Mouse (Mus musculus) G1E (cell line): ENCODE measurements at regions not wholly inside any gene's neighbourhood (a gene's known extent, or its start where the extent isn't known, plus 50 kb on each side); places are given as distances from the start of the nearest gene placed in this dataset.

ENCODE experiments used
- CTCF ChIP-seq: IDR thresholded peaks from 2 replicates; pipeline ENCODE4 v1.5.1; 2012; ENCODE audit warnings: low read depth, low read length, inconsistent platforms, mixed read lengths
- GATA1 ChIP-seq: IDR thresholded peaks from 2 replicates; pipeline ENCODE4 v1.6.1; 2012; ENCODE audit warnings: borderline replicate concordance, low read length, inconsistent platforms, mixed read lengths
- GATA2 ChIP-seq: IDR thresholded peaks from 2 replicates; pipeline ENCODE4 v1.6.1; 2012; ENCODE audit warnings: low read depth, low read length, inconsistent platforms, borderline replicate concordance
- POLR2AphosphoS5 ChIP-seq: IDR thresholded peaks from 2 replicates; pipeline ENCODE4 v1.6.1; 2012; ENCODE audit warnings: low read depth, low read length, inconsistent platforms; ENCODE audit not compliant: insufficient replicate concordance

DNA sequence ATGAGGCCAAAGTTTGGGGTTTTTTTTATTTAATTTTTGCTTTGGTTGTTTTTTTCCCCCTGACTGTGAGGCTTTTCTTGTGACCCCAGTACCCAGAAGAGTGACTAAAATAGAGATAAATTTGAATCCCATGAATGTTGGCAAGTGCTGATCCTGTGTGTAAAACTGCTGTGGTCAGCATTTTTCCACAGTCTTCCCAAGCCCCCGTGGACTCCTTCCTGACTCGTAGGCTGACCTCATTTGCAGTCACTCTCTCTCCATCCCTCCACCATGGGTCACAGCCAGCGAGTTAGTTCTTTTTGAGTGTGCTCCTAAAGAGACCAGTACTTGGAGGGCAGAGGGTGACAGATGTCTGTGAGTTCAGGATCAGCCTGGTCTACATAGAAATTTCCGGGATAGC is 72.5 kb upstream of the Gadd45a start:
- no peak for TF ChIP-seq CTCF
- TF ChIP-seq GATA2: no peak
- no peak for TF ChIP-seq GATA1
- TF ChIP-seq POLR2AphosphoS5: no peak
